Mouse (Mus musculus) brain, embryonic 14.5 days (tissue): ENCODE results near the gene Fbxo46.

Experiments
- CTCF ChIP-seq: fragments of 200-500 bp; IDR thresholded peaks from 2 replicates; pipeline ENCODE4 v1.5.1; 2012; ENCODE audit warnings: inconsistent platforms, mild to moderate bottlenecking, moderate library complexity, borderline replicate concordance; ENCODE audit not compliant: insufficient read depth, insufficient read length; ENCODE audit errors: extremely low read depth
- POLR2A ChIP-seq: fragments of 200-500 bp; IDR thresholded peaks from 2 replicates; pipeline ENCODE4 v1.6.1; 2012; ENCODE audit warnings: mild to moderate bottlenecking, inconsistent platforms, borderline replicate concordance; ENCODE audit not compliant: poor library complexity, insufficient read depth, insufficient read length, severe bottlenecking; ENCODE audit errors: extremely low read depth

DNA sequence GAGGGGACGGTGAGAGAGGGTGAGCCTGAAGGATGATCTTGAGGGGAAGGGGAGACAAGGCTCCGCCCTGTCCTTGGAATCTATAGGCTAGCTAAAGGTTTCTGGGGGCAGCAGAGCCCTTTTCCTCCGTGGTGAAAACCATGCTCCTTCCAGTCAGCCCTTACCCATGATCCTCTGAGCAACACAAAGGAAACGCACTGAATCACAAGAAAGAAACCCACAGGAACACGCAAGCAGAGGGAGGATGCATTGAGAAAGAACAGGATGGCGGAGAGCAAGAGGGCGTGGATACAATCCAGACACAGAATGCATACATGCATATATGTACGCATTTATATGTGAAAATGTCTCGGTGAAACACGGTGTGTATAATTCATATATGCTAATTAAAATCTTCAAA lies 49.8 kb downstream of the Fbxo46 start:
- TF ChIP-seq CTCF (no peak), POLR2A (no peak)
